Mouse (Mus musculus) thymus, postnatal 0 days (tissue): Measurements from ENCODE around the gene Gins3. TPM values are rescaled to one million over a fixed set of nuclear protein-coding genes. Genes with fewer than 3 reads are reported as not detected.
"Not testable (repeated sequence)": the region's sequence is repeated elsewhere in the genome, so short reads cannot be mapped to it uniquely, and the experiment has no call there.

ENCODE experiments used
- DNase-seq: peaks from one replicate; pipeline ENCODE4 v3.0.0-alpha.2; 2015; ENCODE audit warnings: low spot score
- polyA plus RNA-seq: library from polyadenylated mRNA; unstranded; fragments of >200 nt; fragmentation: Nextera tagmentation; extraction: Ambion mirVana; gene quantifications from 2 replicates; pipeline ENCODE4 v1.2.1, GENCODE M21; 2015

The Gins3 gene
- polyA plus RNA-seq, 1 experiment from 2014 or later, result 21.7 TPM

DNA sequence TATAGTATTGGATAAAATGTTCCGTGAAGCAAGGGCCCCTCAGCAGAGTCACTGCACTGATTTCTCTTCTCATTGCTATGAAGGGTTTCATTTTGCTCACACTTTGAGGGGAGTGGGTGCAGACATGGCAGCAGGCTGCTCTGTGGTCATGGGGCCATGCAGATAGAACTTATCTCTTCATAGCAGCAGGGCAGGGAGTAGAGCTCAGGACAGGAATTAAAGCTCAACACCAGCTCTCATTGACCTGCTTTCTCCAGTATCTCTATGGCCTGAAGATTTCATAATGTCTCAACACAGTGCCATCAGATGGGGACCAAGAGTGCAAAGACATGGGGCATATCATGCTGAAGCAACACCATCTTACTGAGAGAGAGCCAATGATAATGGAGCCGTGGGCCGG is 15.0 kb downstream of the Gins3 start:
- no peak for DNase-seq

- DNase-seq, result peak; percentile 20
Observed at GRCm38 (mm10) chr8:95653351-95653750, 20.1 kb downstream of the Gins3 start.

- DNase-seq, result no peak
Observed at GRCm38 (mm10) chr8:95655831-95656230, 22.6 kb downstream of the Gins3 start.

DNA sequence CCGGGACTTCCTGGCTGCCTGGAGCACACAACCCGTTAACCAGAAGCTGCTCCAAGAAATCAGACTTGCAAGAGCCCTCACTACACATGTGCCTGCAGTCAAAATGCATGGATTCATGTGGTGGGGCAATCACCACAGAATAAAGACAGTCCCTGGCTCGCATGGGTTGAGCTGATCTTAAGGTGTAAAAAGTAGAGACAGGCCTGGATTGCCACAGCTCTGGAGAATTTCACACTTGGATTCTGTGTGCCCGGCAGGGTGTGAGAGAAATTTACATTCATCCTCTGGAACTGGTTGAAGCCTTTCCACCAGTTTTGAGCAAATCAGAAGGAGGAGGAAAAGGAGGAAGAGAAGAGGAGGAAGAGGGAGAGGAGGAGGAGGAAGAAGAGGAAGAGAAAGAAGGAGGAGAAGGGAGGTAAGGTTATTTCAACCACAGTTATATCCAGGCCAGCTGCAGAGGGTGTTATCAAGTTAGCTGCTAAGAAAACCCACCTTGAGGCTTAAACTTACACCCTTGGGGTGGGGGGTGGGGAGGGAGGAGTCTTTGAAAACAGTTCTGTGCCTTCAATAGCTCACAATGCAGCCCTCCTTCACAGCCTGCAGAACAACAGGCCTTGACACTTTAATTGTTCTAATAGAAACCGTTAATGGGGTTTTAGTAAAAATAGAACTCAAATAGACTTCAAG is 23.2 kb downstream of the Gins3 start:
- no peak for DNase-seq

- DNase-seq, result no peak
Observed at GRCm38 (mm10) chr8:95657523-95657922, 24.3 kb downstream of the Gins3 start.

GRCm38 (mm10) chr8:95660334-95660882 is 27.2 kb downstream of the Gins3 start:
- no peak for DNase-seq

DNA sequence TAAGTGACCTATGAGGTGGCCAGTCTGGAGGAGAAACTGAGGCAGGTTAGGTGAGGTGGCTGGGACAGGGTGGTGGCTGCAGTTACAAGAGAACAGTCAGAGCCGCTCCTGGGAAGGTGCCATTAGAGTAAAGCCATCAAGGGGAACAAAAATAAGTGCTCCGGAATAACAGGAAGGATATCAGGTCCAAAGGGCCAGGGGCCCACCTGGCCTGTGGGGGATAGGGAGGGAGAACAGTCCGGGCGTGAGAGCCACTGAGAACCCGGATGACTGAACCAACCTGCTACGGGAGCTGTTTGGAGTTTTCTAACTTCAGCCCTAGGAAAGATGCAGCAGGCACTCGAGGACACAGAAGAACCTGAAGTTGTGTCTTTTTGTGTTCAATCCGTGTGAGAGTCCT is 27.8 kb downstream of the Gins3 start:
- DNase-seq, result no peak

GRCm38 (mm10) chr8:95661575-95661974 is 28.3 kb downstream of the Gins3 start:
- no peak for DNase-seq

DNA sequence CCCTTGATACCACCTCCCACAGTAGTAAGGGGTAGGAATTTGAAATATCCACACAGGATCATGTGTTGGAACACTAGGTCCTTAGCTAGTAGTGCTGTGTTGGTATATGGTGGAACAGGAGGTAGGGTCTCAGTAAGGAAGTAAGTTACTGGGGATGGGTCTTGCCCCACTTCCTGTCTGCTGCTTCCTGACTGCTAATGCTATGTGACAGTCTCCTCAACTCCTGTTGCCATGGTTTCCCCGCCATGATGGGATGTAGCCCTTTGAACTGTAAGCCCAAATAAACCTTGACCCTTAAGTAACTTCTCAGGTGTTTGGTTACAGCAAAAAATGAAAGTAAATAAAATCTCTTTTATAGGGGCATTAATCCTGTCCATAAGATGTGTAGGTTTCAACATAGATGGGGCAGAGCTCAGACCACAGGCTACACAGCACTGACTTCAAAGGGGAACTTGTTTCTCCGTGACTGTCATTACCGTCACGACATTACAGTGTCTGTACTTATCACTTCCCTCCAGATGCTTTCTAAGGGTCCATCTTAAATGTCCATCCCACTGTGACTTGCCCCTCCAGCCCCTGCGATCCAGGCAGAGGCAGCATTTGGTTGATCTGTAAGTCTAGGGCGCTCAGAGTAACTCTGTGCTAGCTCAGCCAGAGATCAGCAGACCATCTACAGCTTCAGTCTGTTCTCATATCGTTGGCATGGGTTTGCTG is 29.8 kb downstream of the Gins3 start:
- no peak for DNase-seq

DNA sequence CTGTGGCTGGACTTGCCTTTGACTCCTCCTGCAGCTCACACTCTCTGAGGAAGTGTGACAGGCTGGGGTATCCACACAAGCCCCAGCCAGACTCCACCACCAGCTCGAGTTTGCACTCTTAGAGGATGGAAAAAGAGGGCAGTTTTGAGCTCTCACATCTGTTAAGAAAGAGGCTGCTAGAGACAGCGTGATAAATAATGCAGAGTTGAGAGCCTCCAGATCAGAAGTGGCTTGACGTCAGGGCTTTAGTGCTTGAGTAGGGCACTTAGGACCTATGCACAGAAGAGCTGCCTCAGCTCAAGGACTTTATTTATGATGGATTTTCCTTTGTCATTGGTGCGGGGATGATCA is 30.3 kb downstream of the Gins3 start:
- DNase-seq, result no peak

- not testable (repeated sequence) for DNase-seq
Observed at GRCm38 (mm10) chr8:95665813-95666452, 32.7 kb downstream of the Gins3 start.

DNA sequence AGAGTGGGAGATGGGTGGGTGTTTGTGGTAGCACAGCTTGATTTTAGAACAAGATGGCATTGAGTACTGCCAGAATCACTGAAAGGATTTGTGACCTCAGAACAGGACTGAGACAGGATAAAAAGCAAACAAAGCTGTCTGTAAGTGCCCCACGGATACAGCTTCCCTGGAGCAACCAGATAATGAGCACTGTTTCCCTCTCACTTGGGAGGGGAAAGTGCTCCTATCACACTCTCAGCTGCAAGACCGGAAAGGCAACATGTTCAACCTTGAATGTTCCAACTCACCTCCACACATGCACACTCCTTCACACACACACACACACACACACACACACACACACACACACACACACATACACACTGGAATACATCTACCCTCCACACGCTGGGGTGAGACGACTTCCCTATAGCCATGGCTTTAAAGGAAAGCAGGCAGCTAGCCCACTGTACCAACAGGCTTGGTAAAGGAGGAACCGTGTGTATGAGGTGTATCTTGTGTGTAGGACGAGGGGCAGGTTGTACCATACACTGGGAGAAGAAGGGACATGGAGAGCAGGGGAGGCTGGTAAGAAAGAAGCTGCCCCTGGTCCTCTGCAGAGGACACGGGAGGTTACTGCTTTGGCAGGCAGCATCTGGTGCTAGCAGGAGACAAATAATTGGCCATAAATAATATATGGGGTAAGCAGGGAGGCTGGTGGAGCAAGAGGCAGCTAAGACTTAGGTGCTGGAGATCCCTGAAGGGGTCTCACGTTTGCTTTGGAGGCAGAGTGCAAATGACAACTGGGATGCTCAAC is 35.1 kb downstream of the Gins3 start:
- DNase-seq, result no peak

- DNase-seq, result no peak
Observed at GRCm38 (mm10) chr8:95669967-95670366, 36.7 kb downstream of the Gins3 start.

DNA sequence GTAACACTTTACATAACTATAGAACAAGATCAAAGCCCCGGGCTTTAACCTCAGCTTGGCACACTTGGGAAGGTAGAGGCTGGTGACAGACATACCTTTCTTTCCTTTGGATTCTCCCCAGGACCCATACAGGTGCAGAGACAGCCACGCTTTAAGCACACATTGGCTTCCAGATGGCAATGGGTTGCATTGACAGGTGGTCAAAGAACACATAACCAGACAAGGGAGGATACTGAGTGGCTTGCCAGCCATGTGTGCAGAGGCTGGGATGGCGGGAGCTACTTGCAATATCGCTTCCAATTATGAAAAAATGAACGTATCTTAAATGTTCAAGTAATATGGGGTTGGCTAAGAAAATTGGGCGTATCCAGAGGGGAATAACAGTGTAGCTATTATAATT is 38.6 kb downstream of the Gins3 start:
- DNase-seq, result no peak

- no peak for DNase-seq
Observed at GRCm38 (mm10) chr8:95672811-95673210, 39.6 kb downstream of the Gins3 start.

DNA sequence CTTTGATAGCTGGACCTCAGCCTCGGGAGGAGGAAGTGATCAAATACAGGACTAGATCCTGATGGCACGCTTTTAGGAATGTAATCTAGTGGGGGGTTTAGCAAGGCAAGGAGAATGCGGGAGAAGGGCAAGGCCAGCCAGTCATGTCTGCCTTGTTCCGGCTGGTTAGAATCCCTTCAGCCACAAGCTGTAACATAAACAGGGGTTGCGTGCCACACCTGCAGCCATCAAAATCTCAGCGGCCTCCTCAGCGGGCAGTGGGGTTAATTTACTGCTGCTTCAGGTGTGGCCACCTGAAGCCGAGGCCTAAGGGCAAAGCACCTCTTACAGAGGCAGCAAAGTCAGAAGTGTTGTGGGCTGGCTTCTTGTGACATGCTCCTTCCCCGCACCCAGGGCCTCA is 43.4 kb downstream of the Gins3 start, which contains the start of gene Ndrg4:
Gene Ndrg4, plus strand, starts transcription at position 350 of the 400 bp plus-strand sequence.
- DNase-seq, result no peak

DNA sequence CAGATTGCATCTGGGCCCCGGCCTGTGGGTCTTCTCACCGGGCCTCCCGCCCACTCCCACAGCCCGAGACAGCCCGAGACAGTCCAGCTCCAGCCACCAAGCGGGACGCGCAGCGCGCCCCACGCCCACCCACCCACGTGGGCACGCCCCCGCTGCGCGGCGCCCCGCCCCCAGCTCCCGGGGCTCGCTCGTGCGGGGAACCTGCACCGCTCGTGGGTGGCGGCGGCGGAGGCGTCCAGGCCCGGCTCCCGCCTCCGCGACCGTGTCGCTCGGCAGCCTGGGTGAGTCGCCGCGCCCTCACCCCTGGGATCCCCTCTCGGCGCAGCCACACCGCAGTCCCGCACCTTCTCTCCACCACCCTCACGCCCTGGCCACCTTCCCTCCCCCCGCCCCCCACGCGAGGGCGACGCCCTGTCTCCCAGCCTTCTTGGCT is 44.4 kb downstream of the Gins3 start:
- DNase-seq, result no peak

- DNase-seq, result peak; percentile 28
Observed at GRCm38 (mm10) chr8:95678024-95678611, 44.9 kb downstream of the Gins3 start.

DNA sequence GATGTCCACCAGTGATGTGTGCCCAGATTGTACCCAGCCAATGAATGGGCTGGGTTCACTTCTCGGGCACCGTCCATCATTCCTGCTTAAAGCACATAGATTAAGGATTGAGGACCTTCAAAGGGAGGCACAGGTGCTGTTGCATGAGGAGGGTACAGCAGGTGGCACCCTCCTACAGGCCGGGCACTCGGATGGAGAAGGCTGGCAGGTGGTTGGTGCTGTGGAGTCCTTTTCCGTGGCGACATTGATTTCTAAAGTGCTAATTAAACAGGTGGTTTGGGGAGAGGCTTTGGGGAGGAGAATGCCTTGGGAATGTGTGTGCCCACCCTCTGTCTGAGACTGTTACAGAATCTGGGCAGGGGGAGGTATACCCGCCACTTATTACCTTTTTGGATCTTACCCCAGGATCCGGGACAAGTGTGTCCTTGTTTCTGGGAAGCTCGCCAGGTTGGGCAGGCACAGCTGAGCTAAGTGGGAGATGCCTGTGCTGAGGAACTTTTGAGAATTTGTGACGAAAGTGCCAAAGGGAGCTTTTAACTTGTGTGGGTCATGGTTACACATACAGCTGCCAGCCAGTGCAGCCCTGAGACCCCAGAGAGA is 54.9 kb downstream of the Gins3 start:
- DNase-seq, result no peak

DNA sequence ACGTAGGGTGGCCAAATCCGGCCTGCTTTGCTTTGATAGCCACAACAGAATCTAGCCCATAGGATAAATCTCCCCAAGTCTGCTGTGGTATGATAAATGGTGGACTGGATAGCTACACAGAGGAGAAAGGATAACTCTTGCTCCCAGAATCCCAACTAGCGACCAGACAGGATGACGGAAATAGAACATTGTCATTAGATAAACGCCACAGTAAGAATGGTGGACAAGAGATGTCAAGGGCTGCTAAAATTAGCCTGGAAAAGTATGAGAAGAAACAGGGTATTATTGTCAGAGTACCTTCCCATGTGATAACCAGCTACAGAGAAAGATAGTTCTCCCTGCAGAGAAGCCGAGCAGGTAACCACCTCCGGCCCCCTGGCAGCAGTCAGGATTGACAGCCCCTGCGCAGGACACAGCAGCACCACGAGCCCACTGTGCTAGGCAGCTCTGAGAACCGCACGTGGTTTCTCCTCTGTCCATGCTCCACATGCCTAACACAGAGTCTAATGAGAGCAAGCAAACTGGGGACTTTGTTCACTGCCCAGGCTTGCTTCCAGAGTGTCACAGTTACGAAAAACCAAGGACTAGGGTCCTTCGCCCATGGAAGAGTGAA is 57.8 kb downstream of the Gins3 start:
- DNase-seq, result no peak
